In genomic region chr9:120582619-120583308, GRCm38 (mm10) we compare ENCODE assay signal across 8 mouse cellular contexts. TPM values are rescaled to one million over a fixed set of nuclear protein-coding genes. Genes with fewer than 3 reads are reported as not detected.
A peak's percentile ranks its signal among the peaks of the same experiment; 100 is the strongest.
DNase-seq lines count a peak whose midpoint lies in the region; ATAC-seq and TF ChIP-seq lines count a peak whose summit lies in the region.

No protein-coding gene starts in this region.

- H3K27ac ChIP-seq in bone marrow, adult 2 months (ENCODE audit: control insufficient read depth, insufficient read depth, low read depth, low read length, poor library complexity), result peak overlapping the region; percentile 51
- peak overlapping the region; percentile 88 for H3K27ac ChIP-seq in embryonic facial prominence, embryonic 15.5 days (replicated peaks)
- peak overlapping the region; percentile 24; the same call in 1 of the 2 replicates for H3K27ac ChIP-seq in kidney, embryonic 14.5 days (ENCODE audit: low read depth, low read length)
- peak overlapping the region; percentile 77 for H3K27ac ChIP-seq in limb, embryonic 14.5 days (replicated peaks; ENCODE audit: low read depth, low read length)
- H3K27ac ChIP-seq in midbrain, embryonic 16.5 days (ENCODE audit: low read length), result peak overlapping the region; percentile 15; the same call in 1 of the 2 replicates
- peak overlapping the region; percentile 80 for H3K27ac ChIP-seq in spleen, adult 2 months (ENCODE audit: insufficient read depth, low read length)

- H3K36me3 ChIP-seq in embryonic facial prominence, embryonic 15.5 days, result no peaks in the 10 kb centered on the region
- no peaks in the 10 kb centered on the region for H3K36me3 ChIP-seq in kidney, embryonic 14.5 days (ENCODE audit: control insufficient read depth, insufficient read depth, low read length)
- H3K36me3 ChIP-seq in limb, embryonic 14.5 days (ENCODE audit: control insufficient read depth, insufficient read depth, low read length), result no peaks in the 10 kb centered on the region
- H3K36me3 ChIP-seq in midbrain, embryonic 16.5 days (ENCODE audit: control insufficient read depth, insufficient read depth, low read length), result no peaks in the 10 kb centered on the region
- H3K36me3 ChIP-seq in spleen, adult 2 months (ENCODE audit: control insufficient read depth, insufficient read depth, low read length), result no peaks in the 10 kb centered on the region

- peak overlapping the region; percentile 48 for H3K4me3 ChIP-seq in bone marrow, adult 2 months (replicated peaks; ENCODE audit: control insufficient read depth, low read depth, low read length)
- peak overlapping the region; percentile 45 for H3K4me3 ChIP-seq in embryonic facial prominence, embryonic 15.5 days (replicated peaks)
- H3K4me3 ChIP-seq in kidney, embryonic 14.5 days (ENCODE audit: low read length), result peak overlapping the region; percentile 40
- H3K4me3 ChIP-seq in limb, embryonic 14.5 days (replicated peaks; ENCODE audit: low read length), result peak overlapping the region; percentile 40
- peak overlapping the region; percentile 25 for H3K4me3 ChIP-seq in midbrain, embryonic 16.5 days (ENCODE audit: low read depth, low read length)
- peak overlapping the region; percentile 55 for H3K4me3 ChIP-seq in spleen, adult 2 months (ENCODE audit: extremely low read depth, insufficient read depth, insufficient read length)

- no peaks in the 10 kb centered on the region for H3K9me3 ChIP-seq in embryonic facial prominence, embryonic 15.5 days (replicated peaks)
- no peaks in the 10 kb centered on the region for H3K9me3 ChIP-seq in kidney, embryonic 14.5 days (ENCODE audit: control insufficient read depth, low read length)
- no peaks in the 10 kb centered on the region for H3K9me3 ChIP-seq in limb, embryonic 14.5 days (ENCODE audit: control insufficient read depth, low read length)
- no peaks in the 10 kb centered on the region for H3K9me3 ChIP-seq in midbrain, embryonic 16.5 days (replicated peaks; ENCODE audit: control insufficient read depth, low read length, poor library complexity, severe bottlenecking)

- H3K4me1 ChIP-seq in bone marrow, adult 2 months (ENCODE audit: control insufficient read depth, insufficient read depth, low read length), result peaks cover 4% of the 10 kb centered on the region
- peaks cover 18% of the 10 kb centered on the region for H3K4me1 ChIP-seq in embryonic facial prominence, embryonic 15.5 days
- peaks cover 5% of the 10 kb centered on the region for H3K4me1 ChIP-seq in kidney, embryonic 14.5 days (ENCODE audit: control insufficient read depth, insufficient read depth, low read length)
- H3K4me1 ChIP-seq in limb, embryonic 14.5 days (ENCODE audit: control insufficient read depth, insufficient read depth, low read length), result peaks cover 8% of the 10 kb centered on the region; the same call in 1 of the 2 replicates
- peaks cover 10% of the 10 kb centered on the region for H3K4me1 ChIP-seq in midbrain, embryonic 16.5 days (ENCODE audit: control insufficient read depth, insufficient read depth, low read length)
- H3K4me1 ChIP-seq in spleen, adult 2 months (ENCODE audit: control insufficient read depth, insufficient read depth, insufficient read length), result peaks cover 4% of the 10 kb centered on the region

- TF ChIP-seq CTCF in bone marrow, adult 2 months (IDR thresholded peaks at IDR 0.05; ENCODE audit: control insufficient read depth, insufficient read depth, low read length), result peak; percentile 87
- TF ChIP-seq CTCF in spleen, adult 2 months (IDR thresholded peaks at IDR 0.05; ENCODE audit: extremely low read depth, insufficient read depth, insufficient read length, insufficient replicate concordance), result peak; percentile 82; the same call in 1 of the 2 replicates

- 1% methylated on average over 28 of the region's 28 CpGs for WGBS in bone marrow, adult 2 months
- 4% methylated on average over 28 of the region's 28 CpGs for WGBS in embryonic facial prominence, embryonic 15.5 days
- WGBS in kidney, embryonic 14.5 days, result 14% methylated on average over 28 of the region's 28 CpGs
- WGBS in limb, embryonic 14.5 days, result 8% methylated on average over 28 of the region's 28 CpGs
- WGBS in midbrain, embryonic 16.5 days, result 12% methylated on average over 27 of the region's 28 CpGs
- WGBS in spleen, adult 2 months, result 1% methylated on average over 28 of the region's 28 CpGs

- peak overlapping the region; percentile 33; the same call in 1 of the 2 replicates for H3K9ac ChIP-seq in embryonic facial prominence, embryonic 15.5 days
- peak overlapping the region; percentile 50; the same call in 1 of the 2 replicates for H3K9ac ChIP-seq in kidney, embryonic 14.5 days (ENCODE audit: low read depth, low read length)
- peak overlapping the region; percentile 58 for H3K9ac ChIP-seq in limb, embryonic 14.5 days (ENCODE audit: low read depth, low read length, severe bottlenecking)
- H3K9ac ChIP-seq in midbrain, embryonic 16.5 days (ENCODE audit: low read depth, low read length), result peak overlapping the region; percentile 56; the same call in 1 of the 2 replicates

- DNase-seq in 416B (ENCODE audit: low read depth), result peak; percentile 97
- DNase-seq in heart, adult 9 months (ENCODE audit: low spot score in 2 of 2), result peak; percentile 76 to 88
- peak; percentile 93 for DNase-seq in limb, embryonic 14.5 days (ENCODE audit: low spot score)
- peak; percentile 89 to 90 for DNase-seq in spleen, adult 2 months (ENCODE audit: low read depth in 1 of 2, low spot score in 2 of 2)

- H3K27me3 ChIP-seq in embryonic facial prominence, embryonic 15.5 days, result no peaks in the 10 kb centered on the region
- no peaks in the 10 kb centered on the region for H3K27me3 ChIP-seq in kidney, embryonic 14.5 days (ENCODE audit: control insufficient read depth, insufficient read depth, low read length)
- no peaks in the 10 kb centered on the region for H3K27me3 ChIP-seq in limb, embryonic 14.5 days (ENCODE audit: control insufficient read depth, insufficient read depth, low read length)
- no peaks in the 10 kb centered on the region for H3K27me3 ChIP-seq in midbrain, embryonic 16.5 days (ENCODE audit: control insufficient read depth, insufficient read depth, low read depth, low read length)
- no peaks in the 10 kb centered on the region for H3K27me3 ChIP-seq in spleen, adult 2 months (ENCODE audit: control insufficient read depth, insufficient read depth, low read length)

- H3K4me2 ChIP-seq in embryonic facial prominence, embryonic 15.5 days (replicated peaks), result peak overlapping the region; percentile 86
- peak overlapping the region; percentile 90 for H3K4me2 ChIP-seq in kidney, embryonic 14.5 days (replicated peaks; ENCODE audit: low read depth, low read length)
- H3K4me2 ChIP-seq in limb, embryonic 14.5 days (replicated peaks; ENCODE audit: low read depth, low read length, severe bottlenecking), result peak overlapping the region; percentile 82
- peak overlapping the region; percentile 61 for H3K4me2 ChIP-seq in midbrain, embryonic 16.5 days (ENCODE audit: low read length)

- peak; percentile 22; the same call in 1 of the 2 replicates for TF ChIP-seq POLR2A in bone marrow, adult 2 months (IDR thresholded peaks at IDR 0.05; ENCODE audit: borderline replicate concordance, control insufficient read depth, low read depth, low read length)
- no peak for TF ChIP-seq POLR2A in limb, embryonic 14.5 days (IDR thresholded peaks at IDR 0.05; ENCODE audit: borderline replicate concordance, extremely low read depth, insufficient read depth, insufficient read length)
- no peak; the same call in 1 of the 2 replicates for TF ChIP-seq POLR2A in spleen, adult 2 months (IDR thresholded peaks at IDR 0.05; ENCODE audit: low read depth, low read length)

- peak; percentile 88 for ATAC-seq in embryonic facial prominence, embryonic 15.5 days (ENCODE audit: insufficient number of reproducible peaks, low FRiP score, low TSS enrichment, low read depth)
- ATAC-seq in kidney, embryonic 14.5 days (ENCODE audit: low FRiP score, low TSS enrichment), result peak; percentile 87
- ATAC-seq in limb, embryonic 14.5 days (ENCODE audit: low FRiP score, low read depth), result peak; percentile 87
- peak; percentile 85 for ATAC-seq in midbrain, embryonic 16.5 days

RNA-seq across cellular contexts. Expression of gene Rpl14, which starts 11.5 kb away (rescaled TPM):
- 844 and 1,026 TPM in 2 replicates for polyA plus RNA-seq in bone marrow, adult 2 months (2011; ENCODE audit: insufficient read depth, insufficient read length, low replicate concordance, missing spikeins)
- polyA plus RNA-seq in embryonic facial prominence, embryonic 15.5 days (2015; fragmentation: Nextera tagmentation; extraction: Ambion mirVana), result 799 and 857 TPM in 2 replicates
- 1,099 and 1,259 TPM in 2 replicates for polyA plus RNA-seq in kidney, embryonic 14.5 days (2014; fragmentation: Nextera tagmentation; extraction: Ambion mirVana)
- 604 and 1,322 TPM in 2 replicates for polyA plus RNA-seq in limb, embryonic 14.5 days (2012; rRNA removed)
- 1,098 and 1,112 TPM in 2 replicates for polyA plus RNA-seq in limb, embryonic 14.5 days (2014; fragmentation: Nextera tagmentation; extraction: Ambion mirVana)
- polyA plus RNA-seq in midbrain, embryonic 16.5 days (2015; fragmentation: Nextera tagmentation; extraction: Ambion mirVana), result 391 and 407 TPM in 2 replicates
- 353 and 541 TPM in 2 replicates for polyA plus RNA-seq in spleen, adult 2 months (2012; rRNA removed)

RNA-seq across cellular contexts. Expression of gene Entpd3, which starts 43.1 kb away (rescaled TPM):
- 0.56 TPM in 1 of 2 replicates, not detected in the other for polyA plus RNA-seq in bone marrow, adult 2 months (2011; ENCODE audit: insufficient read depth, insufficient read length, low replicate concordance, missing spikeins)
- 6.6 and 7.7 TPM in 2 replicates for polyA plus RNA-seq in embryonic facial prominence, embryonic 15.5 days (2015; fragmentation: Nextera tagmentation; extraction: Ambion mirVana)
- polyA plus RNA-seq in kidney, embryonic 14.5 days (2014; fragmentation: Nextera tagmentation; extraction: Ambion mirVana), result 0.50 and 1.7 TPM in 2 replicates
- 4.5 and 4.9 TPM in 2 replicates for polyA plus RNA-seq in limb, embryonic 14.5 days (2012; rRNA removed)
- polyA plus RNA-seq in limb, embryonic 14.5 days (2014; fragmentation: Nextera tagmentation; extraction: Ambion mirVana), result 2.2 and 2.4 TPM in 2 replicates
- 4.4 and 5.5 TPM in 2 replicates for polyA plus RNA-seq in midbrain, embryonic 16.5 days (2015; fragmentation: Nextera tagmentation; extraction: Ambion mirVana)
- 0.15 and 0.20 TPM in 2 replicates for polyA plus RNA-seq in spleen, adult 2 months (2012; rRNA removed)

Comparison
In these comparisons a context has a peak if more than half of its experiments do, and no peak if none do; other contexts are left out.
1. Peak in every context shown above with its lines: DNase-seq, ATAC-seq, H3K4me3 ChIP-seq and H3K27ac ChIP-seq.
2. H3K27ac ChIP-seq: peak in every context shown above with its lines; median percentile 88 in embryonic facial prominence, embryonic 15.5 days; 80 in spleen, adult 2 months; 77 in limb, embryonic 14.5 days; 51 in bone marrow, adult 2 months; 24 in kidney, embryonic 14.5 days; 15 in midbrain, embryonic 16.5 days.